Mouse (Mus musculus): ENCODE data around the gene Slc35b2. TPM values are rescaled to one million over a fixed set of nuclear protein-coding genes. Genes with fewer than 3 reads are reported as not detected.

Slc35b2 gene
- polyA plus RNA-seq, 1 experiment from 2014 or later: 92.4 TPM

- Histone ChIP-seq H3K27ac (no peak overlapping the region), H3K9ac (no peak overlapping the region), H3K4me1 (peaks cover 57% of the 10 kb centered on the region), H3K36me3 (peaks cover 63% of the 10 kb centered on the region), H3K4me3 (no peak overlapping the region), H3K9me3 (replicated peaks) (no peaks in the 10 kb centered on the region), H3K27me3 (no peaks in the 10 kb centered on the region), H3K4me2 (replicated peaks) (no peak overlapping the region)
- ATAC-seq (ENCODE audit: low FRiP score): no peak
- 90% methylated on average over 4 of the region's 4 CpGs for WGBS
Measured at GRCm38 (mm10) chr17:45569999-45570398, 6.3 kb downstream of the Slc35b2 start.

DNA sequence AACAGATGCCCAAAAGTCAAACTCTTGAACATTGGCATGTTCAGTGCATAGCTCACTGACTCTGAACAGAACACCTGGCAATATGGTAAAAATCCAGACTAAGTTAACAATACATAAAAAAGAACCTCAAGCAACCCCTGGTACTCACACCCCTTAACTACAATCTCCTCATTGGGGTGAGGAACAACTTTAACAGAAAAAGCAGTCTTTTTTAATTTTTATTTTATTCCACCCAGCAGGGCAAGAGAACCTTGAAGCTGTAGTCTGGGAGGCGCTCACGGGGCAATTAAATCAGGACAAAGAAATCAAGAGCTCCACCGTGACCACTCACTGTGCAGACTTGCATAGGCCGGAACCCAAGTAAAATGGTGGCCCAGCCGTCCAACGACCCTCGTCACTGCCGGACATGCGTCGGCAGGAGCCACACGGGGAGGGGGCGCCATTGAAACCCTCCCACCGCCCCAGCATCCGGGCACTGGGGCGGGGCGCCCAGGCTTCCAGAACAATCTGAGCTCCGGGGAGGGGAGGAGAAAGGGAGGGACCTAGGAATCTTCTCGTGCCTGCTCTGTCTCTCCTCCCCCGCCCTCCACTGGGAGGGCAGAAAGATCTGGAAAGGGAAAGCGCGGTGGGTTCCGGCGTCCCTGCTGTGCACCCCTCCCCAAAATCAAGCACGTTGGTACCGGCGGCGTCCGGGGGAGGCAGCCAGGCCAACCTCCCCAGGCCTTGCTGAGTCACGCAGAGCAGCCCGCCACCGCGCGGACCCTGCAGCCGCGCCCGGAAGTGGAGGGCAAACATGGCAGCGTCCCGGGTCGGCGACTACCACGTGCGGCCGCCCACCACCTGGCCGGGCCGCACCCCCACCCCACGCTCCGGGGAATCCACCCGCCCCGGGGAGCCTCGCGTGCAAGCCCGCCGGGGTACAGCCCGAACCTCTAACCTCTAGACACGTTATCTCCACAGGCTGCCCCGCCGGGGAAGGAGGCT lies 8.7 kb downstream of the Slc35b2 start:
- Histone ChIP-seq H3K27ac (peak overlapping the region; percentile 96), H3K4me1 (peaks cover 37% of the 10 kb centered on the region), H3K27me3 (no peaks in the 10 kb centered on the region), H3K4me2 (replicated peaks) (peak overlapping the region; percentile 86), H3K9me3 (replicated peaks) (no peaks in the 10 kb centered on the region), H3K36me3 (peaks cover 44% of the 10 kb centered on the region), H3K9ac (peak overlapping the region; percentile 99), H3K4me3 (peak overlapping the region; percentile 98)
- ATAC-seq (ENCODE audit: low FRiP score): peak; percentile 71
- WGBS: under 1% methylated on average over 56 of the region's 57 CpGs

DNA sequence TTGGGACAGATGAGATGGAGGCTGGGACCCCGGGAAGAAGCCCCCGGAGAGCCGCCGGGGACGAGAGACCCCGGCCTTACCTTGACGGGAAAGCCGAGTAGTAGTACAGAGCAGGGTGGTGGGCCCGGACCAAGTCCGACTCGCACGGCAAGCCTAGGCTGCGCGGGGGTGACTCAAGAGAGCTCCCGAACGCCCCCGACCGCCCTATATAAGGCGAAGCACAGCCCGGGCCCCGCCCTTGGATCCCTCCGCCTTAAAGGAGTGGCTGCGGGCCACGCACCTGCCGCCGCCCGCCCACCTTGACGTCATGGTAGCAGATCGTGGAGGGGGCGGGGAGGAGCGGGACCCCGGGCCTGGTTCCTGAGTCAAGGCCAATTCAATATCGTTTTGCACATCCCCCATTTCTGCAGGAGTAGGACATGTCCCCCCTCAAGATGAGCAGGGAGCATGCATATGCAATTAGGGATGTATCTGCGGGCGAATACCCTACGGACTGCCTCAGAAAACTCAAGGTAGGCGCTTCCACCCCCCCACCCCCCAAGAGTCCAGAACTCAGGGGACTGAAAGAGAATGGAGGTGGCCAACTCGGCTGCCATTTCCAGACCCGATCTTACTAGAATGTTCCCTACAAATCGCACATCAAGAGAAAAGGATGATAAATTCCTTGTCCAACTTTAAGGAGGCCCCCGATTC lies 9.6 kb downstream of the Slc35b2 start, which contains the start of gene Hsp90ab1:
Gene Hsp90ab1, minus strand, starts transcription at position 185 of the 693 bp plus-strand sequence.
- under 1% methylated on average over 41 of the region's 41 CpGs for WGBS
- H3K4me1 ChIP-seq: peaks cover 32% of the 10 kb centered on the region
- peak; percentile 85 for ATAC-seq (ENCODE audit: low FRiP score)
- H3K27ac ChIP-seq: peak within 1 kb of the TSS; percentile 96
- H3K36me3 ChIP-seq: peaks cover 35% of the 10 kb centered on the region
- H3K9me3 ChIP-seq (replicated peaks): no peaks in the 10 kb centered on the region
- H3K4me2 ChIP-seq (replicated peaks): peak within 1 kb of the TSS; percentile 86
- H3K4me3 ChIP-seq: peak within 1 kb of the TSS; percentile 98
- H3K27me3 ChIP-seq: no peaks in the 10 kb centered on the region
- H3K9ac ChIP-seq: peak within 1 kb of the TSS; percentile 99

DNA sequence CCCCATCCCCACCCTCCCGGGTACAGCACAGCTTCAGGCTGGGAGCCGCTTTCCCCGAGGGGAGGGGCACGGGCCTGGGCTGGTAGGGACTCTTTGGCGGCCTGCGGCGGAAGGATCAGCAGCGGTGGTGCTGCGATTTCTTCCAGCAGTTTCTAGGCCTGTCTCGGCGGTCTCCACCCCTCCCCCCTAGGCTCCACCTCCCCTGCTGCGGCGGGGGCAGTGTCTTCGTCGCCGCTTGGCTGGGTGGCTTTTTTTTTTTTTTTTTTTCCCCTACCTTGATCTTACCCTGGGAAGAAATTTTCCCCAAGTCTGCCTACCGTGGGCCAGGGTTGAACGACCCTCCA lies 10.1 kb downstream of the Slc35b2 start:
- no peaks in the 10 kb centered on the region for H3K9me3 ChIP-seq (replicated peaks)
- no peaks in the 10 kb centered on the region for H3K27me3 ChIP-seq
- H3K4me2 ChIP-seq (replicated peaks): peak overlapping the region; percentile 86
- peak overlapping the region; percentile 99 for H3K9ac ChIP-seq
- H3K36me3 ChIP-seq: peaks cover 30% of the 10 kb centered on the region
- H3K4me1 ChIP-seq: peaks cover 32% of the 10 kb centered on the region
- peak overlapping the region; percentile 96 for H3K27ac ChIP-seq
- peak; percentile 73 for ATAC-seq (ENCODE audit: low FRiP score)
- H3K4me3 ChIP-seq: peak overlapping the region; percentile 98
- WGBS: under 1% methylated on average over 13 of the region's 18 CpGs

- Histone ChIP-seq H3K4me3 (peak overlapping the region; percentile 98), H3K27ac (peak overlapping the region; percentile 96), H3K4me2 (replicated peaks) (peak overlapping the region; percentile 86), H3K9ac (peak overlapping the region; percentile 99), H3K36me3 (peaks cover 25% of the 10 kb centered on the region), H3K4me1 (peaks cover 32% of the 10 kb centered on the region), H3K27me3 (no peaks in the 10 kb centered on the region), H3K9me3 (replicated peaks) (no peaks in the 10 kb centered on the region)
- ATAC-seq (ENCODE audit: low FRiP score): peak; percentile 40
- 2% methylated on average over 17 of the region's 17 CpGs for WGBS
Measured at GRCm38 (mm10) chr17:45574129-45574761, 10.6 kb downstream of the Slc35b2 start.

DNA sequence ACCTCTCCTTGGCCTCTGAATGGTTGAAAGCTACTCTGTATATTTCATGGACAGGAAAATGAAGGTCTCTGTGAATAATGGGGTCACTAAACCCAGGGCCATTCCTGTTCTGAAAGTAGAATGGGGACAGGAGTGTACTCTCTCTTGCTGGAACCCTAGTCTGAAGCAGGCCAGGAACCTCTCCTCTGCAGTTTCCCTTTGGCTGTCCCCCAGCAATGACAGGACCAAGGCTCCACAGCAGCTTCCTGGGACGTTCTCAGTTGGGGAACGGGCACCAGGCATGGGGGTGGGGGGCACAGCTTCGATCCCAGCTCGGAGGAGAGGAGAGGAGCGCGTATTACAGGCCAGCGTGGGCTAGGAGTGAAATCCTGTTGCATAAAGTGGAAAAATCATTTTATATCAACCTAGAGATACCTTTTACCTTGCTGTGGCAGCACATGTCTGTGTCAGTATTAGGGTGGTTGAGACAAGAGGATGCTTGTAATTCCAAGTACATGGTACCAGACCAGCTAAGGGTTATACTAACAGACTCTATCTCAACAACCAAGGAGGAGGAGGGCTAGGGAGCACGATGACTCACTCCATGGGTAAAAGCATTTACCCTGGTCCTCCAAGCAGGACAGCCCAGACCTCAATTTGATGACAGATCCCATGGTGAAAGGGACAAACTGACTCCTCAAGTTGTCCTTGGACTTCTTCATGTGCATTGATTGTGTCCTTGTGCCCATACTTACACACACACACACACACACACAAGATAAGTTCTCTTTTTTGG lies 11.6 kb downstream of the Slc35b2 start:
- H3K36me3 ChIP-seq: peaks cover 15% of the 10 kb centered on the region
- peak overlapping the region; percentile 96 for H3K27ac ChIP-seq
- 91% methylated on average over 8 of the region's 8 CpGs for WGBS
- H3K4me2 ChIP-seq (replicated peaks): no peak overlapping the region
- no peak for ATAC-seq (ENCODE audit: low FRiP score)
- peak overlapping the region; percentile 98; the same call in 1 of the 2 replicates for H3K4me3 ChIP-seq
- H3K9me3 ChIP-seq (replicated peaks): no peaks in the 10 kb centered on the region
- H3K27me3 ChIP-seq: no peaks in the 10 kb centered on the region
- peak overlapping the region; percentile 99 for H3K9ac ChIP-seq
- H3K4me1 ChIP-seq: peaks cover 26% of the 10 kb centered on the region

- H3K9ac ChIP-seq: no peak overlapping the region
- WGBS: 86% methylated on average over 5 of the region's 5 CpGs
- no peaks in the 10 kb centered on the region for H3K9me3 ChIP-seq (replicated peaks)
- H3K27me3 ChIP-seq: no peaks in the 10 kb centered on the region
- H3K27ac ChIP-seq: no peak overlapping the region
- H3K4me1 ChIP-seq: peaks cover 16% of the 10 kb centered on the region
- no peak overlapping the region for H3K4me3 ChIP-seq
- no peak overlapping the region for H3K4me2 ChIP-seq (replicated peaks)
- H3K36me3 ChIP-seq: no peaks in the 10 kb centered on the region
- no peak for ATAC-seq (ENCODE audit: low FRiP score)
Measured at GRCm38 (mm10) chr17:45578242-45578641, 14.6 kb downstream of the Slc35b2 start.

DNA sequence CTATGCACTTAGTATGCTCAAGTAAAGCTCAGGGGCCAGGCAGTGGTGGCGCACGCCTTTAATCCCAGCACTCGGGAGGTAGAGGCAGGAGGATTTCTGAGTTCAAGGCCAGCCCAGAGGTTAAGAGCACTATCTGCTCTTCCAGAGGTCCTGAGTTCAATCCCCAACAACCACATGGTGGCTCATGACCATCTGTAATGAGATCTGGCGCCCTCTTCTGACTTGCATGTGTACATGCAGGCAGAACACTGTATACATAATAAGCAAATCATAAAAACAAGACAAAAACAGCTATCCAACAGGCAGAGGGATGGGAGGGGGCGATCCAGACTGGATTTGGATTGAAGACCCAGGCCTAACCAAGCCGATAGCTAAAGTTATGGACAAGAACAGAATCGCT lies 15.2 kb downstream of the Slc35b2 start:
- no peaks in the 10 kb centered on the region for H3K36me3 ChIP-seq
- H3K4me1 ChIP-seq: peaks cover 16% of the 10 kb centered on the region

DNA sequence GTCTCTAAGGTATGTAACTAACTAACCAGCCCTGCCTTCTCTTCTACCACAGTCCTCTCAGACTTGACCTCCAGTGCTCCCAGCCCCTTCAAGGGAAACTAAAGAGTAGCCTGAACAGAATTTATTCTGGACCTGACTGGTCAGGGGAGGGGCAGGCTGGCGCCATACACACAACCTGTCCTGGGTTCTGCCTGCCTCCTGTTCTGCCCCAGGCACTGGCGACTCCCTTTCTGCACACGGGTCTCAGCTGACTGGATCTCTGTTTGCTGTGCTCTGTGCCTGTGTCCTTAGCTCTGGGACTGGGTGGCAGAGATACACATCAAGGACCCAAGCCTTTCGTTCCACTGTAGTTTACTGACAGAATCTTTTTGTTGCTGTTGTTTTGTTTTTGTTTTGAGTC lies 15.9 kb downstream of the Slc35b2 start:
- Histone ChIP-seq H3K36me3 (no peaks in the 10 kb centered on the region), H3K9ac (no peak overlapping the region), H3K27ac (no peak overlapping the region), H3K4me2 (replicated peaks) (no peak overlapping the region), H3K27me3 (no peaks in the 10 kb centered on the region), H3K4me1 (peaks cover 17% of the 10 kb centered on the region), H3K9me3 (replicated peaks) (no peaks in the 10 kb centered on the region), H3K4me3 (no peak overlapping the region)
- 87% methylated on average over 4 of the region's 4 CpGs for WGBS
- ATAC-seq (ENCODE audit: low FRiP score): no peak

More for the DNA sequence above, 15.2 kb downstream of the Slc35b2 start:
- no peaks in the 10 kb centered on the region for H3K27me3 ChIP-seq
- no peak overlapping the region for H3K9ac ChIP-seq
- no peak for ATAC-seq (ENCODE audit: low FRiP score)
- H3K4me2 ChIP-seq (replicated peaks): no peak overlapping the region
- H3K4me3 ChIP-seq: no peak overlapping the region
- no peak overlapping the region for H3K27ac ChIP-seq
- 78% methylated on average over 7 of the region's 7 CpGs for WGBS
- H3K9me3 ChIP-seq (replicated peaks): no peaks in the 10 kb centered on the region

DNA sequence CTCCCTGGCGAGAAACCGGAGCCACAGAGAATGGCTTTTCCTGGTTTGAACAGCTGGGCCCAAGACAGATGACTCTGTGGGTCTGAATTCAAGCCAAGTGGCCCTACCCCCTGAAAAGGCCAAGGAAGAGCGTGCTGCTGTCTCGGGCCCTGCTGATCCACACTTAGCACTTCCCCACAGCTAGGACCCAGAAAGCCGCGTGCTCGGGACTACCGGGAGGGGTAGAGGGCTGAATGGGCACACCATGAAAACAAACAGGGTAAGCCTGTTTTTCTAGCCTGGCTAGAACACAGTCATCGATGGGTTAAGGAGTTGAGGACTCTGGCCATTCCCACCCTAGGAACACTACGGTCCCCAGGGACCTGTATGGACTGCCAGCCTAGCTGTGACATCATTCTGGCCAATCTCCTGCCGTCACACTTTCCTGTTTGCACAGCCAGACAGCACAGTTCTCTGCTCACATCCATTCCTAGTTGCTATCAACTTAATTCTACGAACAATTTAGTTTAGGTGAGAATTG lies 17.3 kb downstream of the Slc35b2 start:
- Histone ChIP-seq H3K36me3 (no peaks in the 10 kb centered on the region), H3K4me3 (no peak overlapping the region), H3K4me2 (replicated peaks) (0 out of 2 replicates have a peak overlapping the region, but pooled peaks have one; percentile 4), H3K27me3 (no peaks in the 10 kb centered on the region), H3K9me3 (replicated peaks) (no peaks in the 10 kb centered on the region), H3K4me1 (peaks cover 24% of the 10 kb centered on the region), H3K27ac (0 out of 2 replicates have a peak overlapping the region, but pooled peaks have one; percentile 40), H3K9ac (no peak overlapping the region)
- ATAC-seq (ENCODE audit: low FRiP score): no peak
- 45% methylated on average over 12 of the region's 12 CpGs for WGBS

GRCm38 (mm10) chr17:45581567-45581983 lies 17.9 kb downstream of the Slc35b2 start:
- H3K27me3 ChIP-seq: no peaks in the 10 kb centered on the region
- 0 out of 2 replicates have a peak, but pooled peaks cover 5% of the 10 kb centered on the region for H3K36me3 ChIP-seq
- WGBS: 27% methylated on average over 2 of the region's 2 CpGs
- no peaks in the 10 kb centered on the region for H3K9me3 ChIP-seq (replicated peaks)
- H3K4me3 ChIP-seq: no peak overlapping the region
- peaks cover 26% of the 10 kb centered on the region for H3K4me1 ChIP-seq
- H3K9ac ChIP-seq: no peak overlapping the region
- H3K27ac ChIP-seq: no peak overlapping the region
- H3K4me2 ChIP-seq (replicated peaks): no peak overlapping the region
- ATAC-seq (ENCODE audit: low FRiP score): peak; percentile 36; the same call in 1 of the 2 replicates

All from hindbrain, embryonic 12.5 days (tissue).